Mouse (Mus musculus): ENCODE measurements around the gene Mllt6.

DNA sequence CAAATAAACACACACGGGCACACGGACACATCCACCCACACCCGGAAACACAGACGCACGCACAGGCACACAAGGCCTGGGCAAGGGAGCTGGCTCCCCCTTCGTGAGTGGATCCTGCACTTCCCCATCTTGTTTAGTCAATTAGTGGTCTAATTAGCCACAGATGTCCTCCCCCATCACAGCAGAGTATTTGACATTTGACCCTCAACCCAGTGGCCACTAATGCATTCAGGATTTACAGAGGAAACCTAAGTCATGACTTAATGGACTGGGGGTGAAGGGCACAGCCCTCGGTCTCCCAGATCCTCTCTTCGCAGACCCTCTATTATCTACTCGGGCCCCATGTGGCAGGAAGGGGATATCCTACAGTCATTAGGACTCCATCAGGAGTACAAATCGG is 70.5 kb downstream of the Mllt6 start:
- no peak for TF ChIP-seq CTCF (IDR thresholded peaks at IDR 0.05; ENCODE audit: control insufficient read depth, insufficient read depth, insufficient replicate concordance, low read depth, low read length)
- no peak for TF ChIP-seq POLR2A (IDR thresholded peaks at IDR 0.05; ENCODE audit: control insufficient read depth, low read depth, low read length)

Measured in testis, adult 2 months (tissue).